Mouse (Mus musculus): ENCODE data around the gene St3gal3. TPM values are rescaled to one million over a fixed set of nuclear protein-coding genes. Genes with fewer than 3 reads are reported as not detected.

St3gal3 gene
- total RNA-seq (2017): 6.8 and 6.9 TPM in 2 replicates

DNA sequence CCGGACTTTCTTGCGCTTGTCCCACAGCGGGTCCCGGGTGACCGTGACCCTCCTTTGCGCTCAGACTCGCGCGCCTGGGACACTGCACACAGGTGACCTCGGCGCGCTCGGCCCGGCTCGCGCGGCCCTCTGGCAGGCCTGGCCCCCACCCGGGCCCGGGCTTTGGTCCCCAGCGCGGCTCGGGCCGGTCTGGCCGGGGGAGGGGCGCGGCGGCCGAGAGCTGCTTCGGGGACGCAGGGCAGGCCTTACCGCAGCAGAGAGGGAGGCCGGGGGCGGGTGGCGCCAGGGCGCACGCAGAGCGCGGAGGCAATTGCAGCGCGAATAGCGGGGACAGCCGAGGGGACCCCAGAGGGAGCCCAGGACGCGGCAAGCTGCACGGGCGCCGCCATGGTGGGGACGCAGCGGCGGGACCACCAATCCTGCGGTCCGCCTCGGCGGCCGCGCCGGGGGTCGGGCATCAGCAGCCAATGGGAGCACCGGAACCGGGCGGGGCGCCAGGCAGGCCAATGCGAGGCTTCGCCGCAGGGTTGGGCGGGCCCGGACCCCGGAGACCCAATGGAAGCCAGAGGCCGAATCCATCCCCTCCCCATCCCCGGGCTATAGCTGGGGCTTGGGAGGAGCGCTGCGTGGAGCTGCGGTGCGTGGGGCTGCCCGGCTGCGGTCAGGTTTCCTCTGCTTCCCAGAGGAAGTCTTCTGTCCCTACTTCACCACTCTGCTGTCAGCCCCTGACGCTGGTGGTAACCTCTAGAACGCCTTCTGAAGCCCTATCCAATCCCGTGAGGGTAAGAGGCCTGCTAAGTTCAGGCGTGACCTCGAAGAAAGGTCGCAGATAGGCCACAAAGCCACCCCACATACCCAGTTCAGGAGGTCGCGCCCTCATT is at the start of gene St3gal3:
Gene St3gal3 (minus strand): TSS at position 430 of the 881 bp plus-strand sequence.
- ATAC-seq (replicated peaks in 1 of 2; ENCODE audit: insufficient read depth in 1 of 2, low FRiP score in 2 of 2, low TSS enrichment in 1 of 2, low read depth in 1 of 2, poor library complexity in 2 of 2, severe bottlenecking in 2 of 2): peak; percentile 92 to 93

DNA sequence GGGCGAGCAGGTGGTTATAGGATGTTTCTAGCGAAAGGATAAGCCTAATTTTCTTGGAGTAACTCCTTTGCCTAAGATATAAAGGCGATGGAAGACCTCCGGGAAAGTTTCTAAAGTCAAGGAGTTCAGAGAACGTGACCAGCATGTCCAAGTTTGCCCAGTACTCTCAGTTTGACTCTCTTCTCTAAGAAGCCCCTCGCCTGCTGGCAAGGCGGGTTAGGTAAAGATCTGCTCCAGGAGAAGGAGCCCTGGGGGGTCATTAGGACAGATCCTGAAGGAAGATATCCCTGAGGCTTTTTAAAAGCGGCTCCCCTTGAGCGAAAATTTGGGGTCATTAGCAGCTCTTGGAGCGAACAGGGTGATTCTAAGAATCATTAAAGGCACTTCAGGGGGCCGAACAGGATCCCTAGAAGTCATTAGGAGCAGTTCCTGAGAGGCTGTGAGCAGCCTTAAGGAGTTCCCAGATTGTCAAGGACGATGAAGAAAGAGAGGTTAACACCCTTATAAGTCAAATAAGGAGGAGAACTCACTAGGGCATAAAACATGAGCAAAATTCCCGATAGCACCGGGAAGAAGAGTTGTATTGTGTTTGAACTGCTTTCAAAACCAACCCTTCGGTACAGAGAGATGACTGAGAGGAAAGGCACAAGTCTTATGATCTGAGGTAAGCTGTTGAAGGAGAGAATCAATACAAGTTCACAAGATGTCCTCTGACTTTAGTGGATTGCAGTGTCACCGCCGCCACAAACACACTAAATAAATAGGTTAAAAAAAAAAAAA is 45.8 kb upstream of the St3gal3 start:
- ATAC-seq (replicated peaks in 1 of 2; ENCODE audit: insufficient read depth in 1 of 2, low FRiP score in 2 of 2, low TSS enrichment in 1 of 2, low read depth in 1 of 2, poor library complexity in 2 of 2, severe bottlenecking in 2 of 2): no peak

DNA sequence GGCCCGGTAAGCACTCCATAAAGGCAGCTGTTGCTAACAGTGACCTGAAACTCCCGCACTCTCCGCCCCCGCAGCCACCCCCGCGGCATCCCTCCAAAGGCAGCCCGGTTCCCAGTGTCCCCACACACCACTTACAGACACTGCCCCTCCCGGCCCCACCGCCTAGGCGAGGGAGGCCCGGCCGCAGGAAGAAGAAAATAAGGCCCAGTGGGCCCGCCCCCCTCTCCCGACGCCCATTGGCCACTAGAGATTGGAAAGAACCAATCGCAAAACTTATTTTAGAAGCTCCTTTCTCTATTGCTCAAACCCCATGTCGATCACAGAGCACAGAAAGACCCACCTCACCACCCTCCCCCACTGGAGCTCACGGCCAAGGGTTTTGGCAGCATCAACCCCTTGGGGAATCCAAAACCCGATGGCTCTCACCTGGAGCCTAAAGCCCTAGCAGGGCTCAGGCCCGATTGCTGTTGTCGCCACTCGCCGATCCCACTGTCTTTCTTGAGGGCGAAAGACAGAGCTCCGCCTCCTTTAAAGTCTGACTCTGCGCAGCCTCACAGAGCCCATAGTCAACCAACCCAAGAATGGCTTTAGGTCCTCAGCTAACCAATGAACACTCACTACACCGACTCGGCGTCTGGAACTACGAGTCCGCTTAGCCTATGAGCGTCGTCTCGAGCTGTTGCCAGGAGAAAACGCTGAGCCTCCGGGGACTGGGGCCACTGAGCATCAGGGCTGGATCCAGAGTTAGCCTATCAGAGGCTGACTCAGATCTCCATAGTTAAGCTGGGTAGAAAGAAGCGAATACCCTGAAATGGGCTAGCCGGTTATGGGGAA is 45.0 kb upstream of the St3gal3 start, which contains the start of gene Kdm4a:
Gene Kdm4a (minus strand): TSS at position 577 of the 834 bp plus-strand sequence.
- peak; percentile 98 to 99 for ATAC-seq (replicated peaks in 1 of 2; ENCODE audit: insufficient read depth in 1 of 2, low FRiP score in 2 of 2, low TSS enrichment in 1 of 2, low read depth in 1 of 2, poor library complexity in 2 of 2, severe bottlenecking in 2 of 2)

DNA sequence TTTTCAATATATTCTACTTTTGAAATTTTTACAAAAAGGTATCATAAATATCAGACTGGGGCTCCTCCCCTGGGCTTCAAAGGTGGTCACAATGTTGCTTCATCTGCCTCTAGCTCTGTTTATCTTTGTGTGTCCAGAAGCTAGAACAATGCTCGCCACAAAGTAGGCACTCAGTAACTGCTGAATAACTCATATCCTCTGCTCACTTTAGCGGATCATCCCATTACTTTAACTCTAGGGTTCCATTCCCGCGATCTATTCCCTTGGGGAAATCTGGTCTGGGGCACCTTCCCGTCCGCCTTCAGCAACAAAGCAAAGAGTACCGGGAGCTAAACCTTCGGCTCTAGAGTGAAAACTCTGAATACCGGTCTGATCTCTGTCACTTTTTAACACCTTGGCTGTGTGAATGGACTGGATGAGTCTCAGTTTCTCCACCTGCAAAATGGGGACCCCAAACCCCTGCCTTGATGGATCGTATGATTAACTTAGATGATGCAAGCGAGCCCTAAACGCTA is 44.3 kb upstream of the St3gal3 start:
- no peak for ATAC-seq (replicated peaks in 1 of 2; ENCODE audit: insufficient read depth in 1 of 2, low FRiP score in 2 of 2, low TSS enrichment in 1 of 2, low read depth in 1 of 2, poor library complexity in 2 of 2, severe bottlenecking in 2 of 2)

DNA sequence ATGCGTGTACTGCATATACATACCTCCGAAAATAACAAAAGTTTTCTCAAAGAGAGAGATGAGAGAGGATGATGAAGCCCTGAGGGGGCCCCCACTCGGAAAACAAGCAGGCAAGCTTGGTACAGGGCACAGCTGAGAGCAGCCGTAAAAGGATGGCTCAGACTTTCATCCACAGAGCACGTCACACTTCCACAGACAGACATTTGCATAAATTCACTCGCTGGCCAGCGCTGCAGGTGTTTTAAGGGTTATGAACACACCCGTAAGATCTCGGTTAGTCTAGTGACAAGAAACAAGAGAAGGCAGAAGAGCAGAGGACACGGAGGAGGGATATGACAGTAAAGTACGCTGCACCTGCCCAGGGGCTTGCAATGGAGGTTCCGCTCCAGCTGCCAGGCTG is 37.7 kb upstream of the St3gal3 start:
- no peak for ATAC-seq (replicated peaks in 1 of 2; ENCODE audit: insufficient read depth in 1 of 2, low FRiP score in 2 of 2, low TSS enrichment in 1 of 2, low read depth in 1 of 2, poor library complexity in 2 of 2, severe bottlenecking in 2 of 2)

DNA sequence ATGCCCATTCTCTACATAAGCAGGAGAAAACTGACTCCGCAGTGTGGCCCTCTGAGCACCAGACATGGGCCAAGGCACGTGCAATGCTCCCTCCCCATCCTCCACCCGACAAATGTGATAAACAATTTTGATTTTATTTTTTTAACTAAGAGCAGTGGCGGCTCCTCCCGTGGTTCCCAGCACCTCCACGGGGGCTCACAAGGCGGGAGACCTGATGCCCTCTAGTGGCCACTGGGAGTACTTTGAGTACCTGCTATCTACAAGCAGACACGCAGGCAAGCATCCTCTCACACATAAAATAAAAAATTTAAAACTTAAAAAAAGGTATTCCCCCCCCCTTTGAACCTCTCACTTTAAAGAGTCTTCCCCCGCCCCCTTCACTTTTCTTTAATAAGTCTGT is 36.3 kb upstream of the St3gal3 start:
- no peak for ATAC-seq (replicated peaks in 1 of 2; ENCODE audit: insufficient read depth in 1 of 2, low FRiP score in 2 of 2, low TSS enrichment in 1 of 2, low read depth in 1 of 2, poor library complexity in 2 of 2, severe bottlenecking in 2 of 2)

DNA sequence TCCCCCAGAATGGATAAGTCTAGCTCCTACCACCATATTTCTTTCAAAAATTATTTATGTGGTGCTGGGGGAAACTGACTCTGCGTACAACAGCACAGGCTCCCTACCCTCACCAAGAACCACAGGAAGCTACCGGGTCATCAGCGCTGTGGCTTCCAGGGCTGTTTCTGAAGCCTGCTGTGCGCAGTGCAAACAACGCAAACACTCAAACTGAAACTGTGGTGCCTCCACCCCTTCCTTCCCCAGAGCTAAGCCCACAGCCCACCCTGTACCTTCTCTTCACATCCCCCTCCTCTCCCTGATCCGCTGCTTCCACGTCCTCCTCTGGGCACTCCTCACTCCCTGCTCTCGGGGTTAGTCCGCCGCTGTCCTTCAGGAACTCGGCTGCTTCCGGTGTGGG is 27.4 kb upstream of the St3gal3 start:
- ATAC-seq (replicated peaks in 1 of 2; ENCODE audit: insufficient read depth in 1 of 2, low FRiP score in 2 of 2, low TSS enrichment in 1 of 2, low read depth in 1 of 2, poor library complexity in 2 of 2, severe bottlenecking in 2 of 2): no peak

DNA sequence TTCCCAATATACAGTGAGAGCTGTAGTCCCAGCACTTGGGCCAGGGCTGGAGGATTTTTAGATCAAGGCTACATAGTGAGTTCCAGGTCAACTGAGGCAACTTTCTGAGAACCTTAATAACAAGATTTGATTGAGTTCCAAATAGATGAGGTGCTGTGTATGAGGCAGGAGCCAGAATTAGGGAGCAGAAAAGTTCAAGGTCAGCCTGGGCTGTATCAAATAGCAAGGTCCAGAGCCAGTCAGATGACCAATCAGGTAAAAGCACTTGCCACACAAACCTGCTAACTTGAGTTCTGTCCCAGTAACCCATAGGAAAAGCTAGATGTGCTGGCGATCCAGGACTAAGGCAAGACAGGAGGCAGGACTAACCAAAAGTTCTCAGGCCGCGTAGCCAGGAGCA is 23.0 kb upstream of the St3gal3 start:
- ATAC-seq (replicated peaks in 1 of 2; ENCODE audit: insufficient read depth in 1 of 2, low FRiP score in 2 of 2, low TSS enrichment in 1 of 2, low read depth in 1 of 2, poor library complexity in 2 of 2, severe bottlenecking in 2 of 2): no peak

DNA sequence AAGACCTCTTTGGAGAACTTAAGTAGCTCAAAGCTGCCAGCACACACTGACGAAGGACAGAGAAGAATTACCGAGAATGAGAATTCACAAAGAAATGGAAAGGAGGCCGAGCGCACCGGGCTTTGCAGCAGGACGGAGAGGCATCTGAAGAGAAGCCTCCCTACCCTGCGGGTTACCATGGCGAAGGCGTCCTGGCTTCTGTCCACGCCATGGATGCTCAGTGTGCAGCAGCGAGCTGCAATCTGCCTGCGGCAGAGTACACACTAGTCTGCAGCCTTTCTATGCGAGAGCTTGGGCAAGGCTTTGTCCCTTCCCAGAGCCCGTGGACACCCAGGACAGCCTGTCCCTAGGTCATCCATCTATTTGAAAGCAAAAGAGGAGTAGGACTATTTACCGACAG is 21.8 kb upstream of the St3gal3 start:
- no peak for ATAC-seq (replicated peaks in 1 of 2; ENCODE audit: insufficient read depth in 1 of 2, low FRiP score in 2 of 2, low TSS enrichment in 1 of 2, low read depth in 1 of 2, poor library complexity in 2 of 2, severe bottlenecking in 2 of 2)

DNA sequence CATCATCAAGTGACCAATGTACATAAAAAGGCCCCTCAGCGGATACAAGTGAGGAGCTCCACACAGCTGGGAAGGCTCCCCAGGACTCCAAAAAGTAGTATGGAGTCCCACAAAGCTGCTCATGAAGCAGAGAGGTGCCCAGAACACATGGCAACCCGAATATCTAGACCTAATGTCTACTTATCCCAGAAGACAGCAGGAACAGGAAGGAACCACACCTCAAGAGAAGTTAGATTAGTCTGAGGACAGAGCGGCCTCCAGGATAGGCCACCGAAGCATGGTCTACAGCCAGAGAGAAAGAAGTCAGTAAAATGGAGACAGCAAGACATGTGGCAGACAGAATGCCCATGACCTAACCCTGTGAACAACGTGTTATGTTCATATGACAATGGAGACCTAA is 20.2 kb upstream of the St3gal3 start:
- ATAC-seq (replicated peaks in 1 of 2; ENCODE audit: insufficient read depth in 1 of 2, low FRiP score in 2 of 2, low TSS enrichment in 1 of 2, low read depth in 1 of 2, poor library complexity in 2 of 2, severe bottlenecking in 2 of 2): no peak

DNA sequence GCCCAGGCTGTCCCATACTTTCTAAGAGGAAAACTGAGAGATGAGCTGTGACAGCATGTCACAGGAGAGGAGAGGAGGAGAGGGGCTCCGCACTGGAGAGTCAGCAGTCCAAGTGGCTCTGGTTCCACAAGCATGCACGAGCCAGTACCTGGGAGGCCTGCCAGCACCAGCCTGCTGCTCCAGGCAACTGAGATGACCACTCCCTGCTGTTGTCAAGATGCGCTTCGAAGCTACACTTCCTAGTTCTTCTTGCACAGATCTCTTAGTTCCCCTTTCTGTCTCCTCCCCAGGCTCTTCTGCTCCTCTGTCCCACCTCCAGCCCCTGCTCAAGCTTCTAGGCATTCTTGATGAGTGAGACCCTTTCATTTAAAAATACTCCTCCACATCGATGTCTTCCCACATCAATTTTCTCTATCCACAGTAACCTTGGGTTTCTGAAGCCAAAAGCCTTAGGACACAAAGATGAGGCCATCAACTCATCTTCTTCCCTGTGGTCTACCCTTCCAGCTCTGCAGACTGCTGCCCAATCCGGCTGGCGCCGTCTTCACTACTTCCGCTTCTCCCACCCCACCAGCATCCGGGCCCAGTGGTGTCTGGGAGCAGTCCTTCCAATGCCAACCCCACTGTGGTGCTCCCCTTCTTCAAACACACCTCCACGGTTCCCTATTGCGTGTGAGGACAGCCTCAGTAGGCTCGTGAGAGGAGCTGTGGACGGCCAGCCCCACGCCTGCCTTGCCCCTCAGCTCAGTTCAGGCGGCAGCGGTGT is 17.5 kb upstream of the St3gal3 start:
- peak; percentile 32 to 33; a peak in 2 of 4 replicates for ATAC-seq (replicated peaks in 1 of 2; ENCODE audit: insufficient read depth in 1 of 2, low FRiP score in 2 of 2, low TSS enrichment in 1 of 2, low read depth in 1 of 2, poor library complexity in 2 of 2, severe bottlenecking in 2 of 2)

DNA sequence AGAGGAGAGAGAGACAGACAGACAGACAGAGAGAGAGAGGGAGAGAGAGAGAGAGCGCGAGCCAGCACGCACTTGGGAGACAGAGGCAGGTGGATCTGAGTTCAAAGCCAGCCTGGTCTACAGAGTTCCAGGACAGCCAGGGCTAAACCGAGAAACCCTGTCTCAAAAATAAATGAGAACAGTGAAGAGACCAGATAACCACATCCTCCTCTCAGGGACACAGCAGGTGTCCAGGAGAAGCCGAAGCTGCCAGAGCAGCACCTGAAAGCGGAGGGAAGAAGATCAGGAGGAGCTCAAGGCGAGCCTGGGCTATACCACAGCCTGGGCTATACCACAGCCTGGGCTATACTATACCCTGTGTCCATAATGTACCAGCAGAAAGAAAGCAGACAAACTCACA is 16.1 kb upstream of the St3gal3 start:
- no peak for ATAC-seq (replicated peaks in 1 of 2; ENCODE audit: insufficient read depth in 1 of 2, low FRiP score in 2 of 2, low TSS enrichment in 1 of 2, low read depth in 1 of 2, poor library complexity in 2 of 2, severe bottlenecking in 2 of 2)

DNA sequence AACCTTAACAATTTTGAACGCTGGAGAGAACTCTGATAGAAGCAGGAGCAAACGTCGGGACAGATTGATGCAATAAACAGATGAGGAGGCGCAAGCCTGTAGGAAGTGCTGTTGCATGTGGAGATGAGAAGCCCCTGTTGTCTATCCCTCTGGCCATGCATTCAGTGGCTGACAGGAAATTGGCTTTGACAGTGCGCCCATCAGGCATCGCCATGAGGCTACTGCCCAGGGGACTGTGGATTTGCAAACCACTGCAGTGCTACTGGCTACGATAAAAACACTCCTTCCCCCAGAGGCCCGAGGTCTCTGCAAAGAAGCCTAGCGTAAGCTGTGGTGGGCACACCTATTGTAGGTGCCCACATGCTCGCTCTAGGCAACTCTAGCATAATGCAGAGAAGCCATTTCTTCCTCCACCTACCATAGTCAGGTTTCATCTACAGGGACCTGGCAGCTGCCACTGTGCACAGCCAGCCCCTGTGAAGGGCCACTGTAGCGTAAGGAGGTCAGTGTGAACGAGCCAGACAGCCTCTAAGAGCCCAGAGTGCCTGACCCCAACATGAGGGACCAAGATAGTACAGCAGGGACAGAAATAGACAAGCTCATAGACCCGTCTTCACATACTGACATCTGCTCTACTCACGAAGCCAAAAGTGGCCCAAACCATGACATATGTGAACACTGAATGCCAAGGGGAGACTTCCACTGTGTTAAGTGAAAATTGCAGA is 15.4 kb upstream of the St3gal3 start:
- no peak for ATAC-seq (replicated peaks in 1 of 2; ENCODE audit: insufficient read depth in 1 of 2, low FRiP score in 2 of 2, low TSS enrichment in 1 of 2, low read depth in 1 of 2, poor library complexity in 2 of 2, severe bottlenecking in 2 of 2)

DNA sequence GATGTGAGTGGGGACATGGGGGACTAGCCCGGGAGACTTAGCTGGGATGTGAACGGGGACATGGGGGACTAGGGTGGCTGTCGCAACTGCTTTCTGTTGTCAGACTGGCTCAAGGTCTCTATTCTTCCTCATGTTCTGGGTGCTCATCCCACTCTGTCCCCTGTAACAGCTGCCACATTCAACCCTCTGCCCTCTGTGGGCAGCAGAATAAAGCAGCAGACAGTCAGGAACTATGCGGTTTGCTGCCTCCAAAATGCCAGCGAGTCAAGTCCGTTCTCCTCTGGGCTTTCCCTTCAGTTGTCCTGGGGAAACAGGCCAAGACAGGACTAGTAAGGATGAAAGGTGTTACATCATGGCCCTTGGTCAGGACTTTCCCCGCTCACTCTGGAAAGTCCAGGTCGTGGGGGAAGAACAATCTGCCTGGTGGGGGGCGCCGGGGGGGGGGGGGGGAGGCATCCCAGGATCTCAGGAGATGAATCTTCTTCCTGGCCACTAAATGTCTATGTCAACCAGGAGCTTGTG is 14.4 kb upstream of the St3gal3 start:
- ATAC-seq (replicated peaks in 1 of 2; ENCODE audit: insufficient read depth in 1 of 2, low FRiP score in 2 of 2, low TSS enrichment in 1 of 2, low read depth in 1 of 2, poor library complexity in 2 of 2, severe bottlenecking in 2 of 2): no peak

DNA sequence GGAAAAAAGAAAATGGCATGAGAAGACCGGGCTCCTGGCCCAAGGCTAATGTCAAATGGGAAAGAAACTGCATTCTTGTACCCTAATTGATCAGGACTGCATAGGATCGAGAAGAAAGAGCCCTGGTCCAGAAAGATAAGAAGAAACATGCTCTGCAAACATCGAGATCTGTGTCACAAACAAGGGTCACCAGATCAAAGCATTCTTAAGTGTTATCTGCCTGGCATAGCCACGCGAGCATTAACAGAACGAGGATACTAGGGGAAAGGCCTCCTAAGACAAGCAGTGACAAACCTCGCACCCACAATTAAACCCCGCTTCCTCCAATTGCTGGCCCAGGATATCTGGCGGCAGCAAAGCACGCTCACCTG is 13.6 kb upstream of the St3gal3 start:
- no peak for ATAC-seq (replicated peaks in 1 of 2; ENCODE audit: insufficient read depth in 1 of 2, low FRiP score in 2 of 2, low TSS enrichment in 1 of 2, low read depth in 1 of 2, poor library complexity in 2 of 2, severe bottlenecking in 2 of 2)
